Mouse (Mus musculus) liver, adult (tissue): ENCODE data around the gene Ell.

Experiments
- GATA4 ChIP-seq: IDR thresholded peaks from 2 replicates; pipeline ENCODE4 v1.6.1; 2014; ENCODE audit warnings: mild to moderate bottlenecking, low read length; ENCODE audit not compliant: insufficient replicate concordance

Gene Ell

DNA sequence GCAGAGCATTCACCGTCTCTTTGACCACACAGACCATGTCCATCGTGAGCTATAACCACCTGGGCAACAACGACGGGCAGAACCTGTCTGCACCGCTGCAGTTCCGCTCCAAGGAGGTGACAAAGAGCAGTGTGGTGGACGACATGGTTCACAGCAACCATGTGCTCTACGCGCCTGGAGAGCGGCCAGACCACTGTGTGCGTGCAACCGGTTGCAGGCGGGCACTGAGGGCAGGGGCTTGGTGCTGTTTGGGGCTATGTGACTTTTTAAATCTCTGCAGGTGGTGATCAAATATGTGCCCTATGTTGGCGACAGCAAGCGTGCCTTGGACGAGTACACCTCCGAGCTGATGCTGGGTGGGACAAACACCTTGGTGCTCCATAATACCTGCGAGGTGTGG, 57.0 kb downstream of the Ell start:
- TF ChIP-seq GATA4: no peak

DNA sequence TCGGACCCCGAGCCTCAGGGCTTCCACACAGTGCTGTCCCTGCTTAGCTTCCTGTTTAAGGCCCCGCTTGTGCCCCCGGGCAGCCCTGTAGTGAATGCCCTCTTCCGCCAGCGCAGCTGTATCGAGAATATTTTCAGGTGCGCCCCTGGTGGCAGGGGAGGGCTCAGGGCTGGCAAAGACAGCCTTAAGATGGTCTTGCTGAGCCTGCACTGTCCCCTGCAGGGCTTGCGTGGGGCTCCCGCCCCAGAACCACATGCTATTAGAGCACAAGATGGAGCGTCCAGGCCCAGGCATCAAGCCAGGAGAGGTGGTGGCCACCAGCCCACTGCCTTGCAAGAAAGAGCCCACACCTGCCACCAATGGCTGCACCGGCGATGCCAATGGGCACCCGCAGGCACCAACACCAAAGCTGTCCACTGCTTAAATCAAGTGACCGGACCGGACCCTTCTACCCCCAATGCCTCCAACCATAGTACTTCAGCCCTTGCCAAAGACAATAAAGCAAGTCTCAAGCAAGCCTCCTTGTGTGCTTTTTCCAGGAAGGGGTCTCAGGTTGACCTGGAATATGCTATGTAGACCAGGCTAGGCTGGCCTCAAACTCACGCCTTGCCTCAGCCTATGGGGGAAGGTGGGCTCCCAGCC, 57.6 kb downstream of the Ell start:
- TF ChIP-seq GATA4: no peak

DNA sequence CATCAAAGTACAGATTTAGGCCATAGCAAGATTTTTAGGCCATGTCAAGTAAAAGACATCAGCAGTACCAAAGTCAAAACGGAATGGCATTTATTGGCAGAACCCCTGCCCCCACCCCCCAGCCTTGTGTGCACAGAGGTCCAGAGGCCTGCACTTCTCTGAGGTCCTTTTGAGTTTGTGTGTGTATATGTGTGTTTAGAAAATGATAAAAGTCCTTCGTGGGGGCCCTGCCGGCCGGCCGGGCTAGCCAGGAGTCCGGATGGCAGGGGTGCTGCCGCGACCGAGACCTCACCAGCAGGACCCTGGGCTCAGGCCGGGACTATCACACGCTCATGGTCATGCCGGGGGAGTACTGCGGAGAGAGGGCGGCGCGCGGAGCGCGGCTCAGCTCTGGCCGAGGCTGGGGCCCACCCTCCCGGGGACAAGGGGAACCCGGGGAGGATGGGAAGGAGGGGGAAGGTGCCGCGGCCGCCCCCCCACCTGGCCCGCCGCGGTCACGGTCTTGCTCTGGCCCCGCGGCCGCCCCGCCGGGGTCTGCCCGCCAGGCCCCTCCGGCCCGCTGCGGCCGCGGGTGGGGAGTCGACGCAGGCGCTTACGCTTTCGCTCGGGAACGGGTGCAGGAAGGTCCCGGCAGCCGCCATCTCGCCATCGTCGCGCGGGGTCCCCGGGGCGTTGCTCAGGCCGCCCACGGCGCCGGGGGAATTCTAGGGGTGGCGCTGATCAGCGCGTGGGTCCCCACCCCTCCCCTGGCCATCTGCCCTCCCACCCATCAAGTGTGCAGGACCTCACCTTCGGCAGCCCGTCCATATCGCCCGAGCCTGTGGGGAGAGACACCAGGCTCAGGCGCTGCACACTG, 58.4 kb downstream of the Ell start:
- TF ChIP-seq GATA4: no peak

DNA sequence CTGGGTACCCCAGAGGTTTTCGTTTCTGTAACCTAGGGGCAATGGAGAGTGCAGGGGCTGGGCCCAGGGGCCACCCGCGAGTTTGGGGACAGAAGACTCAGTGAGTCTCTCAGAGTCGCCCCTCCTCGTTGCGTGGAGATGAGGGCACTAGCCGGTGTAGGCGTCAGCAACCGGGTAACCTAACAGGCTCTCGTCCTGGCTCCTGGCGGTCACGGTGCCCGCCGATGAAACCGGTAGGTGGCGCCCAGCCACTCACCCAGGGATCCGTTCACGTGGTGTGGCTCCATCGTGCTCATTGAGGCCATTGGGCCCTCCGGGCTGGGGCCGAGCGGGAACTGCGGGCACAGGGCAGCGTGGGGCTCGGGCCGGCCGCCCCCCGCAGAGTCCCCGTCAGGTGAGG, 59.0 kb downstream of the Ell start:
- TF ChIP-seq GATA4: no peak

DNA sequence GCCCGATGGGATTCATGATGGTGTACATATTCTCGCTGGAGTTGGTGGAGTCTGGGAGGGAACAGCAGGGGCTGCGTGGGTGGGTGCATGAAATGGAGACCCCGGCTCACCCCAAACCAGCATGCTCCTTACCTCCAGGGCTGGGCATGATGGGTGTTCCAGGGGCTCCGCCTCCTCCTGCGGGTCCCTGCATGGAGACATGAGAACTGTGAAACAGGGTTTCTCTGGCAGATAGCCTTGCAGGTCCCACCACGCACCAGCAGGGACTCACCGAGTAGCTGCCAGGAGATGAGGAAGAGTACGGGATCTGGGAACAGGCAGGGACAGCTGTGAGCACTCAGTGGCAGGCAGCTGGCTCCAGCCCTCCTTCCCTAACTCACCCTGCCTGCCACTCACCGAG, 59.5 kb downstream of the Ell start:
- no peak for TF ChIP-seq GATA4

DNA sequence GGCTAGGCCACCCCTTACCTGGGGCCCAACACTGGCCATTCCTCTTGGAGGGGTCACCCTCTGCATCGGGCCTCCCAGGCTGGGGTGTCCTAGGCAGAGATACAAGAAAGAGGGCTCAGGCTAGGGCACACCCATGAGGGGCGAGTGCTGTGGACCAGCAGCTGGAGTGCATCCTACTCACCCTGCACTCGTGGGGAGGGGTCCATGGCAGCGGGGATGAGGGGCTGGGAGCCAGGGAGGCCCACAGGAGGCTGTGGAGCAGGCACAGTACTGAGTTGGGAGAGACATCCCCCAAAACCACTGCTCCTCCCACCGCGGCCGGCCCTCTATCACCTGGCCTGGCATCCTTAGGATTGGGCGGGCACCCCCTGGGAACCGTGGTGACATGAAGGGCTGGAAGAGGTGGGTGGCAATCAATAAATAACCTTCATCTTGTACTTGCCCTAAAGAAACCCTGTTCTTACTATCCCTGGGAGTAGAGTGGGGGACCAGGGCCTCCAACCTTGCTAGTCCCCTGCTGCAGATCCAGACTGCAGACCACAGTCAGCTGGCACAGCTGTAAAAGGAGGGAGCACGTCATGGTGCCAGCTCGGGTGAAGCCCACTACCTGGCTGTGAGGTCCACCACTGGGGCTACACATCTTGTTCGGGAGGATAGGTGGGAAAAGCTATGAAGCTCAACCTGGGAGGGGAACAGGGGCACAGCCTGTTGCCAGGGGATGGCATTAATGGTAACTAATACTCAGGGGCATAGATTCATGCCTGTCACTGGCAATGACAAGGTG, 60.4 kb downstream of the Ell start:
- TF ChIP-seq GATA4: no peak

DNA sequence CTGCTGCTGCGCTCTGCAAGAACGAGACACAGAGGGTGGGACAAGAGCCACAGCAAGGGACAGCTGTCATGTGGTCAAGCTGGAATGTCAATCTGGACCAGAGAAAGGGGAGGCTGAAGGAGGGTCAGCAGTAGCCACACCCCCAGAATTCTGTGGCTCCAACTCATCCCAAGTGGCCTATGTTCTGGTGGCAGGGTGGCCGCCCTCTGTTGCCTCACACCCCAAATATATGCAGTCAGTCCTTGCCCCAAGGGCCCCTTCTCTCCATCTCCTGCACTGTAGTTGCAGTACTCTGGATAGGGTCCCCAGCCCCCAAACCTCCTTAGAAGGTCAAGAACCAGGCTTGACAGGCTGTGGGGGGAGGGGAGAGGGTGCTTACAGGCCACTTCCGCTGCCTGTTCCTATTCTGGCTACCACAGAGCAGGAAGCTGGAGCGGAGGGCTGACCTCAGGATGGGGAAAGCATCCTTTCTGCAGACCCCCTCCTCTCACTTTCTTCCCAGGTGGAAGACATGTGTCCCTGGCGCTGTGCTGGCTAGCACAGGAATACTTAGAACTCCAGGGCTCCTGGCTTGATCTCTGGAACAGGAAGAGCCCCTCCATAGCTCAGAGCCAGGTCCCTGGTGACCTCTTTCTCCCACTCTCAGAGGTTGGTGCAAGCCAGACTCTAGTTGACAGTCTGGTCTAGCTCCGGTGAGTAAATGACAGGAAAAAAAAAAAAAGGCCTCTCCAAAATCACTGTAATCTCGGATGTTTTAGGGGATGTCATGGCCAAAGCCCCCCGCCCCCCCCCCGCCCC, 61.4 kb downstream of the Ell start:
- no peak for TF ChIP-seq GATA4

DNA sequence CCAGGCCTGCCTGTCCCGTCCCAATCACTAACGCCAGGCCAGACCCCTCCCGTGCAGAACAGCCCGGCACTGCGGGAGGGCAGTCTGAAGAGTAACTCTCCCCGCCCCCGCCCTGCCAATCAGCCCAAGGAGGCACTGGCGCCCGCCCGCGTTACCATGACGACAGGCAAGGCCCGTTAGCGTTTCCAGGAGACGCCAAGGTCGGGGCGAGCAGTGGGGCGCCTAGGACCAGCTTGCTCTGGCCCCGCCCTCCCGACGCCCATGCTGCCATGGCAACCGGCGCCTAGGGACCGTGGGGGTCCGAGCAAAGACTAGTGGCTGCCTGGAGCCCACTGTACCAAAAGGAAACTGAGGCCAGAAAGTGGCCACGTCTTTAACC, 62.0 kb downstream of the Ell start:
- no peak for TF ChIP-seq GATA4

DNA sequence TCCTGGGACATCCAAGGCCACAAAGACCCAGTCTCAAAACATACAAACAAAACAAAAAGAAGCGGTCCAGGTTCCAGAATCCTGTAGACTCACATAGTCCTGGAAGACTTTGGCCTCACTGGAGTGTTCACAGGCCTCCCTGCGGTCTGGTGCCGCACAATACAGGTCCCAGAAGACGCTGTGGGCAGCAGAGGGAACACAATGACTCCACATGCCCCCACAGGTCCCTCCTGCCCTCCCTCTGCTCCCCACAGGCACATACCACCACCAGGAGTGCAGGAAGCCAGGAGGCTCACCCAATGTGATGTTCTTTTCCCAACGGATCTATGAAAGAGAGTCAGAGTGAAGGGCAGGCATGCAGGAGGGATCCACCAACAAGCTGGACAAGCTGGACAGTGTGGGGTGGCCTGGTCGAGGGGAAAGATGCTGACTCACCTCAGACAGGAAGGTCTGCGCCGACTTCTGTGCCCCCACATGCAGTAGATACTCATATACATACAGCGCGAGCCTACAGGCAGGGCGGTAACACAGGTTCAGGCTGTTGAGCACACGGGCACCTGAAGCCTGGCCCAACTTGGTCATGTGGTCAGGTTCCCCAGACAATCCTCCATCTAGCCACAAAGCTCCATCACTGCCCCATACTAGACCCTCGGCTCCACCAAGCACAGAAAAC, 63.0 kb downstream of the Ell start:
- no peak for TF ChIP-seq GATA4

DNA sequence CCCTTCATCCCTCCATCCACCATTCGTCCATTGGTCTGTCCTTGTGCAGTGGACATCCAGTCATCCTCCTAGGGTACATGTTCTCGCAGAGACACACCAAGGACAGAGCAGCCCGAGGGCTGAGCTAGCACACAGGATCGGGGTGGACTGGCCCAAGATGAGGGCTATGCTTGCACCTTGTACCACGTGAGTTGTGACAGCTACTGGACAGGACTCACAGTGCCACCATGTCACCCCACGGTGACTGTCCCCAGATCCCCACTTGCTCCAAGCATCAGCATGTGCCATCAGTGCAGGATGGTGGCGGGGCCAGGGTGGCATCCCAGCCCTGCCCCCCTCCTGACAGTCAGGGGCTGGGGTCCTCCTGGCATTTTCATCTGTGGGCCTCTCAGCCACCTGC, 65.3 kb downstream of the Ell start:
- no peak for TF ChIP-seq GATA4

DNA sequence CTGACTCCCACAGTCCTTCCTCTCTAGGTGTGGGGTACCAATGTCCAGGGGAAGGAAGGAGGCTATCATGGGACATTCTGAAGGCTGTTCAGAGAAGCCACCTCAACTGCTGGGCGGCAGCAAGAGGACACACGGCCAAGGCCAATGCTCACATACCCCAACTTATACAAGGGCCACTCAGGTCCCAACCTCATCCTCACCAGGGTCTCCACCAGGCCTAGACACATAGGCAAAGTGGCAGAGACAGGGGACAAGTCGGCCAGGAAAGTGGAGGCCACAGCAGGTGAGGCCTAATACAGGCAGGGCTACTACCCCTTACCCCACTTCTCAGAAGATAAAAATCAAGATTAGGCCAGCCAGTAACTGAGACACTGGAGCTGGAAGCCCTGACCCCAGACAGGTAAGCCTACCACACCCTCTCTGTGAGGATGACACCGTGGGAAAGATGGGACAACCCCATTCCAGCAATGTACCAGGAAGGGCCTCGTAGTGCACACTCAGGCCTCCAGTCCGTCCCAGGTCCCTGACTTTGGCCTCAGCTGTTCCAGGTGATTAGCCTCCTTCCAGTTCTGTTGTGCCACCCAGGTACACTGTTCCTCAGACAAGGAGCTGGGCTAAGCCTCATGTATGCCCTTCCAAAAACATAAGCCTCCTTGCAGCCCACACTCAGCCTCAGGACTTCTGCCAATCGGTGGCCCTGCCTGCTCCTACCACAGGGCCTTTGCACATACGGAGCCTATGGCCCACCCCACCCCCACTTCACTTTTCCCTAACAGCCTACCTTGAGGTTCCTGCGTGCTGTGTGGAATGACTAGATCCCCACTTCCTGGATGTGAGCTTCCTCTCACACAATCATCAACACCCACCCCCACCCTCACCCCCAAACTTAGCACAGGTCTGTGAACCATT, 66.9 kb downstream of the Ell start:
- TF ChIP-seq GATA4: no peak

DNA sequence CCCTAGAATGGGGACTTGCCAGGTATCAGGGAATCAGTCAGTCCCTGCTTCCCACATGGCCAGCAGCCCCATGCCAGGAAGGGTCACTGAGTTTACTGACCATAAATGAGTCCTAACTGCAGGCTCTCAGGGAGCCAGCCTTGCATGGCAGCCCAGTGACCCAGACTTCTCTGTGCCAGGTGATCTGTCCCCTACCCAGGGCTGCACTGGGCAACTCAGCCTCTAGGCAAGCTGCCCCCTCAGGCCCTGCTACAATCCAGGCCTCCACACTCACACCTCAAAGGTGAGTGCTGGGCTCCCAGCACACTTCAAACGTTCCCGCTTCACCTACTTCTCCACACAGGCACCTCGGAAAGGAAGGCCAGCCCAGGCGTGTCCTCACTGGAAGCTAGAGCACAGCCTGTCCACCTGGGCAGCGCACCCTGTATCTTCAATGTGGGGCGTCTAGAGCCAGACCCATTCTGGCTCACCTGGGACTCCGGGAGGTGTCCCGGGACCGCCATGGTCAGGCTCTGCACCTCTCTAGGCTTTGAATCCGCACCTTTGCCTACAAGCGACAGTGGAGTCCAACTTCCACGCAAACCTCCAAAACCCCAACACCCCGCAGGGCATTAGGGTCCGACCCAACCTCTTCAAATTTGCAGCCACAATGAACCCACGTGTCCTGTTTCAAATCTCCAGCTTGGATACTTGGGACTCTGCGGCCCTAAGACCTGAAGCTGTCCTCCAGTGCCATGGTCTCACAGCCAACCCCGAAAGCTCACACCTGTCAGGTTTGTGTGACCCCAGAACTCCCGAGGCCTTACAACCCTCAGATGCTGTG, 67.7 kb downstream of the Ell start:
- no peak for TF ChIP-seq GATA4

DNA sequence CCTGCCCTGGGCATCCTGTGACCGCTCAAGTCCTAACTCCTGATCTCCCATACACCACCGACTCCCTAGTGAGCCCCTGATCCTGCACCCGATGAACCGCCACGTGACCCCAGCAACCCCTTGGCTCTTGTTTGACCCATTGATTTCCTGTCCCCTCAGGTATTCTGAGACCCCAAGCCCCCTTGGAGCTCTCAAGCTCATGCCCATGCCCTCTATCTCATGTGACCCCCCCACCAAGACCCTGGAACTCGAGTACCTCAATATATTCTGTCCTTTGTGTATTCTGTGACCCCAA, 68.3 kb downstream of the Ell start:
- TF ChIP-seq GATA4: no peak
